Mouse (Mus musculus) embryonic facial prominence, embryonic 14.5 days (tissue): ENCODE data around the gene Scn1a. TPM values are rescaled to one million over a fixed set of nuclear protein-coding genes. Genes with fewer than 3 reads are reported as not detected.

Experiments
- polyA plus RNA-seq: library from polyadenylated mRNA; unstranded; fragments of >200 nt; fragmentation: Nextera tagmentation; extraction: Ambion mirVana; gene quantifications from 2 replicates; pipeline ENCODE4 v1.2.1, GENCODE M21; 2014

The Scn1a gene
- polyA plus RNA-seq, 1 experiment from 2014 or later, result 0.84 TPM

Other genes with a start within 250 kb of the Scn1a start
- gene Ttc21b, start 184.2 kb downstream of the Scn1a start, polyA plus RNA-seq, result 11.7 and 12.5 TPM in 2 replicates
- 3.9 and 4.7 TPM in 2 replicates for gene Scn9a, start 194.1 kb upstream of the Scn1a start, polyA plus RNA-seq